Mouse (Mus musculus) forebrain, postnatal 0 days (tissue): ENCODE results near the gene Fat2. TPM values are rescaled to one million over a fixed set of nuclear protein-coding genes. Genes with fewer than 3 reads are reported as not detected.
A peak's percentile ranks its signal among the peaks of the same experiment; 100 is the strongest.

Source experiments
- ATAC-seq: fragments of 200-750 bp; cut with Nextera tagmentation; 2 replicates; pipeline ENCODE4 v1.8.0; 2017; ENCODE audit warnings: mild to moderate bottlenecking, moderate library complexity
- DNase-seq: peaks from one replicate; pipeline ENCODE4 v3.0.0-alpha.2; 2015
- H3K27ac ChIP-seq: fragments of 300-500 bp; sonication (generic); 2 replicates; pipeline ENCODE4 v1.5.1; 2014; ENCODE audit warnings: low read depth, mild to moderate bottlenecking, antibody characterized with exemption, low read length, moderate library complexity, mixed read lengths
- H3K27me3 ChIP-seq: fragments of 300-500 bp; sonication (generic); 2 replicates; pipeline ENCODE4 v1.6.1; 2014; ENCODE audit warnings: mild to moderate bottlenecking, low read length, mixed read lengths; ENCODE audit not compliant: insufficient read depth
- H3K36me3 ChIP-seq: fragments of 300-500 bp; sonication (generic); 2 replicates; pipeline ENCODE4 v1.6.1; 2014; ENCODE audit warnings: mild to moderate bottlenecking, moderate library complexity; ENCODE audit not compliant: insufficient read depth
- H3K4me1 ChIP-seq: fragments of 300-500 bp; sonication (generic); 2 replicates; pipeline ENCODE4 v1.6.1; 2014; ENCODE audit warnings: antibody characterized with exemption; ENCODE audit not compliant: insufficient read depth
- H3K4me2 ChIP-seq: fragments of 300-500 bp; sonication (generic); 2 replicates; pipeline ENCODE4 v1.6.1; 2014; ENCODE audit warnings: low read depth, mild to moderate bottlenecking, moderate library complexity
- H3K4me3 ChIP-seq: fragments of 300-500 bp; sonication (generic); 2 replicates; pipeline ENCODE4 v1.5.1; 2014; ENCODE audit warnings: low read depth, low read length, mixed read lengths
- H3K9ac ChIP-seq: fragments of 300-500 bp; sonication (generic); 2 replicates; pipeline ENCODE4 v1.6.1; 2014; ENCODE audit warnings: mild to moderate bottlenecking
- H3K9me3 ChIP-seq: fragments of 300-500 bp; sonication (generic); 2 replicates; pipeline ENCODE4 v1.6.1; 2016; ENCODE audit warnings: low read length
- CTCF ChIP-seq: sonication (generic); IDR thresholded peaks from 2 replicates; pipeline ENCODE4 v1.5.1; 2016; ENCODE audit warnings: antibody characterized with exemption, control low read depth, low read depth
- WGBS: fragments of 180-500 bp; shearing (Covaris S2); extraction: QIAGEN DNeasy Blood & Tissue Kit; methylation state at CpG from one replicate; pipeline ENCODE4 v1.1.7; 2014; 5-methylcytosine and 5-hydroxymethylcytosine counted together
- polyA plus RNA-seq: library from polyadenylated mRNA; unstranded; fragments of >200 nt; fragmentation: Nextera tagmentation; extraction: Ambion mirVana; gene quantifications from 2 replicates; pipeline ENCODE4 v1.2.1, GENCODE M21; 2015
- total RNA-seq: library from RNA; depleted of rRNA; stranded (reverse); fragments of >200 nt; gene quantifications from 2 replicates; pipeline ENCODE4 v1.2.3, GENCODE M21; 2014

Gene Fat2
- total and polyA plus RNA-seq, 2 experiments from 2014 or later = 0.06 to 0.52 TPM

DNA sequence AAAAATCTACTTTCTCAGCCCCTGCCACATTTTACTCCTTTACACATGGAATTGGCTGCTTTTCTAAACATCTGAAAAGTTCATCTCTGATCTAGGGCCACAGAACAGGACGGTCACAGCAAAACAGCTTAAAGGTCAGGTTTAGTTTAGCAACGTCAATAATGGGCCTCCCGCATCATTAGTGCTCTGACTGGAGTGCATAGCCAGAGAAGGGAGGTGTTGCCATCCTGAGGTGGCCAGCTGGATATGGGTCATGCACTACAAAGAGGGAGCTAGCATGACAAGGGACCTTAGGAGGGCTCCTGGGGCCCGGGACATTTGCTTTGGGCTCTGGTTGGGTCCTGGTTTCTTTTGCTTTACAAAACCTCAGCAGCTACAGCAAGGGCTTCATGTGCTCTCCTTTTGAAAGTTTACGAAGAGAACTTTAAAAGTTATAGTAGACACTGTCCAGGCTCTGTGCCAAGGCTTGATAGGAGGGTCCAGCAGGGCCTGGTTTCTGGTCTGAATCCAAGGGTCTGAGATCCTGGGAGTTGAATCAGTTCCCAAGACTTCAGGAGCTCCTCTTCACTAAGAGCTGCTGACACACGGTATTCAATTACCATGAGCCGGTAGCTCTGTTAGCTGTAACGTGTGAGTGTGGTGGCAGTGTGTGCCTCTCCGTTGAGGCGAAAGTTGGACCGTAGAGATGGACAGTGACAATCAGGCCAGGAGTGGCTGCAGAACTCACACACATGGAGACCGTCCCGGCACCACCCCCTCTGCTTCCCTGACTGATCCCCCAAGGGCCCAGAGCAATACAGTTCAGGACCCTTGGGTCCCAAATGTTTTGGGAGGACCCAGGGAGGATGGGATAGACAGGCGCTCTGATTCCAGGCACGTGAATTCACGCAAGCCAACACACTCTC lies 6.2 kb downstream of the Fat2 start:
- 78% methylated on average over 16 of the region's 16 CpGs for WGBS
- Histone ChIP-seq H3K4me3 (no peak overlapping the region), H3K27ac (no peak overlapping the region), H3K36me3 (no peaks in the 10 kb centered on the region), H3K27me3 (no peaks in the 10 kb centered on the region), H3K9ac (no peak overlapping the region), H3K4me2 (no peak overlapping the region), H3K4me1 (no peaks in the 10 kb centered on the region), H3K9me3 (no peaks in the 10 kb centered on the region)
- no peak for TF ChIP-seq CTCF
- ATAC-seq (no peak), DNase-seq (no peak)

DNA sequence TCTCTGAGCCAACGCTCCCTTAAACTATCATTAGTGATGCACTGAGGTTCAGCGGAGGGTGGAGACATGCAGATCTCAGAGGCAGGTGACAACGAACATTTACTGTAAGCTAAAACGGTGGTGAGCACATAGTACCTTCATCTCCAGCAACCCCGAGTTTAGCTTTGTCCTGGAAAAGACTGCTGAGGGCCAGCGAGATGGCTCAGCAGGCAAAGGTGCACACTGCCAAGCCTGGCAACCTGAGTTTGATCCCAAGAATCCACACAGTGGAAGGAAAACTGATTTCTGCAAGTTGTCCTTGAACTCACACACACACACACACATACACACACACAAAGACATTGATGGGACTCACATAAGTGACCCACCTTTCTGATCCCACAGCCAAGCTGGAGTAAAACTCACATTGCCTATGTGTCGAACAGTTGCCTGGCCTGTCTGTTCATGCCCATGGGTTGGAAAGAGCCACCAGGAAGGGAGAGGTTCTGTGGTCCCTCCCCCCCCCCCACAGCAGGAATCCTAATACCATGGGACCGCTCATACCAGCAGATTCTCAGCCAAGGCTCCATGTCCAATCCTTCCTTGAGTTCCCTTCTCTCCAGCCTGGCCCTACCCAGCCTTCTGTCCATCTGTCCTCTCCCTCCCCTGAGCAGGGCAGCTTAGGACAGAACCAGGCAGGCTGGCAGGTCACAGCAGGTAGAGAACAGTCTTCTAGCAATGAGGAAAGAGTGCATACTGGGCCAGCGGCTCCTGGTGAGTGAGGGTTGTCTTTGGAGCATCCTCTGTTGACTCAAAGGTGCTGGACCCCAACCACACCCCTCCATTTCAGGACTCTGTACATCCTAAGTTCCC lies 8.6 kb downstream of the Fat2 start:
- no peaks in the 10 kb centered on the region for H3K4me1 ChIP-seq
- no peaks in the 10 kb centered on the region for H3K36me3 ChIP-seq
- no peaks in the 10 kb centered on the region for H3K9me3 ChIP-seq
- H3K4me3 ChIP-seq = no peak overlapping the region
- ATAC-seq (no peak), DNase-seq (no peak)
- no peak for TF ChIP-seq CTCF
- no peak overlapping the region for H3K4me2 ChIP-seq
- no peaks in the 10 kb centered on the region for H3K27me3 ChIP-seq
- WGBS = 84% methylated on average over 9 of the region's 9 CpGs
- H3K9ac ChIP-seq = no peak overlapping the region
- no peak overlapping the region for H3K27ac ChIP-seq

DNA sequence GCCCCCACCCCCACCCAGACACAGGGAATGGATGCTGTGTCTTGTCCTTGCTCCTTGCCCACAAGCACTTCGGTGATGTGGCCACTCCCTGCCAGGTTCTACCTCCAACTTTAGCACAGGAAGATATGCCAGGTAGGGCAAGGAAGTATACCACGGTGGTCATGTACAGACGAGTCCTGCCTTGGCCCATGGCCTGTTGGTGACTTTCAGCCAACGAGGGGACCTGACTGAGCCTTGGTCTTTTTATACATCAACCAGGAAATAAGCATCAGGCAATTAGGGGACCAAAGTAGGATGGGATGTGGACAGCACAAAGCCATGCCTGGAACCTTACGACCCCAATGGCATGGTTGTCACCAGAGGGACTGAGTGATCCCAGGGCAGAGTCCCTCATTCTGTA lies 9.3 kb downstream of the Fat2 start:
- Histone ChIP-seq H3K4me1 (no peaks in the 10 kb centered on the region), H3K9ac (no peak overlapping the region), H3K4me2 (no peak overlapping the region), H3K36me3 (no peaks in the 10 kb centered on the region), H3K4me3 (no peak overlapping the region), H3K9me3 (no peaks in the 10 kb centered on the region), H3K27me3 (no peaks in the 10 kb centered on the region), H3K27ac (no peak overlapping the region)
- DNase-seq (no peak), ATAC-seq (no peak)
- 89% methylated on average over 5 of the region's 5 CpGs for WGBS
- no peak for TF ChIP-seq CTCF

DNA sequence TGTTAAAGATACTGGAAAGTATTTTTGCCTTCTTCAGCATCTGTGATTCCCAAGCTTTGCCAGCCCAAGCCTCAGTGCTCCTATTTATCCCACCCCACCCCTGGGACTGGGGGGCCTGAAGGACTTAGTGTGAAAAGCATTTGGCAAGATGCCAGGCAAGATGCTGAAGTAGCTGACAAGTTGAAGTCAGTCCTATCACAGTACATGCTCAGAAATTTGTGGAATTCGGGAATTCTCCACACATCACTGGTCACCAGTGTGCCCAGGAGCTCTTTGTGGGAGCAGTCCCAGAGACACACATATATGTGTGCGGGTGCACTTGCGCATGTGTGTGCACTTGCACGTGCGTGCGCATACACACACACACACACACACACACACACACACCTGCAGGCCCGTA lies 10.2 kb downstream of the Fat2 start:
- no peak overlapping the region for H3K4me3 ChIP-seq
- no peak for TF ChIP-seq CTCF
- no peaks in the 10 kb centered on the region for H3K9me3 ChIP-seq
- ATAC-seq (no peak), DNase-seq (peak; percentile 27)
- H3K36me3 ChIP-seq = no peaks in the 10 kb centered on the region
- no peak overlapping the region for H3K9ac ChIP-seq
- WGBS = 75% methylated on average over 7 of the region's 7 CpGs
- H3K27me3 ChIP-seq = no peaks in the 10 kb centered on the region
- no peak overlapping the region for H3K4me2 ChIP-seq
- H3K4me1 ChIP-seq = no peaks in the 10 kb centered on the region
- H3K27ac ChIP-seq = no peak overlapping the region

DNA sequence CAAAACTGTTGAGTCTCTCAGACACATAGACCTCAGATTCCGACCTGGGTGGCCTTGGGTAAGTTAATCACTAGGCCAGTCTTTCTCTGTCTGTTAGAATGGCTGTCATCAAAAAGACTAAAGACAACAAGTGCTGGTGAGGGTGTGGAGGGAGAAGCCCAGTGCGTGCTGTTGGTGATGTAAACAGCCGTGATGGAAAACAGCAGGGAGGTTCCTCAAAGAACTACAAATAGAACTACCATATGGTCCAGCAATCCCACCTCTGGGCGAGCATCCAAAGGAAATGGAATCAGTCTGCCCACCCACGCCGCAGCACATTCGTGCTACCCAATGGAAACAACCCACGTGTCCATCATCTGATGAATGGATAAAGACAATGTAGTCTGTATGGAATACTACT lies 12.5 kb downstream of the Fat2 start:
- TF ChIP-seq CTCF = no peak
- H3K36me3 ChIP-seq = no peaks in the 10 kb centered on the region
- H3K4me2 ChIP-seq = no peak overlapping the region
- no peak overlapping the region for H3K9ac ChIP-seq
- no peaks in the 10 kb centered on the region for H3K27me3 ChIP-seq
- no peaks in the 10 kb centered on the region for H3K9me3 ChIP-seq
- no peak overlapping the region for H3K4me3 ChIP-seq
- peak; percentile 24 for DNase-seq
- no peak for ATAC-seq
- H3K4me1 ChIP-seq = no peaks in the 10 kb centered on the region
- no peak overlapping the region for H3K27ac ChIP-seq
- 46% methylated on average over 8 of the region's 8 CpGs for WGBS

DNA sequence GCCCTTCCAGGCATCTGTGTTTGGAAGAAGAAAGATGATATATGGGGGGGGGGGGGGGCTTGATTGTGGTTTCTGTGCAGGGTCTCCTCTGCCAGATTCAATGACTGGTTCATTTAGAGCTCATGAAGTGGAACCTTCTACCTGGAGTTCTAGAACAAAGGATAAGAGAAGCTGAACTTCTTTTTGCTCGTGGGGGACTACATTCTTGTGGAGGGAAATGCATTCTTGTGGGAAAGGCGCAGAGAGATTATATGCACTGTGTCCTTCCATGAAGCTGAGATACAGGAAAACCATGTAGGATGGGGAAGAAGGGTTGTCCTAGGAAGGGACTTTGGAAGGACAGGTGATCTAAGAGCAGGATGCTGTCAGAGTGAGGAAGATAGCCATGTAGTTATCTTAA lies 15.4 kb downstream of the Fat2 start:
- Histone ChIP-seq H3K4me3 (no peak overlapping the region), H3K9me3 (no peaks in the 10 kb centered on the region), H3K27ac (no peak overlapping the region), H3K4me1 (no peaks in the 10 kb centered on the region), H3K4me2 (no peak overlapping the region), H3K36me3 (no peaks in the 10 kb centered on the region), H3K27me3 (no peaks in the 10 kb centered on the region), H3K9ac (no peak overlapping the region)
- ATAC-seq (no peak), DNase-seq (no peak)
- 71% methylated on average over 2 of the region's 2 CpGs for WGBS
- no peak for TF ChIP-seq CTCF

DNA sequence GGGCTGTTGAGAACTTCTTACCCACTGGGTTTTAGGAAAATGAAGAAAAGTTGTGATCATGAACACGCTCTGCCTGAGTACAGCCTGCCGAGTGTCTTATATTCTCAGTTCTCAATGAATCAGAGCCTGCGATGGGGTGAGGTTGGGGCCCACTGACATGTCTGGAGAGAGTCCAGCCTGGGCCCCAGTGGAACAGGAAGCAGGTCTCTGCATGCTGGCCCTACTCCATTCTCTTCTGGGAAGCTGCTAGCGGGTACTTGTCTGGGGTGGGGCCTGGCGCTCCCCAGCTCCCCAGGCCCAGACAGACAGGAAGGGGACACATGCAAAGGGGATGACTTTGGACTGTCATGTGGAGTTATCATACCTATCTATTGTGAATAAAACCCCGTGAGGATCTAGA lies 20.4 kb downstream of the Fat2 start:
- no peaks in the 10 kb centered on the region for H3K27me3 ChIP-seq
- 84% methylated on average over 6 of the region's 6 CpGs for WGBS
- no peak for DNase-seq
- H3K4me3 ChIP-seq = no peak overlapping the region
- no peaks in the 10 kb centered on the region for H3K9me3 ChIP-seq
- no peak overlapping the region for H3K4me2 ChIP-seq
- ATAC-seq = no peak
- H3K36me3 ChIP-seq = no peaks in the 10 kb centered on the region
- H3K4me1 ChIP-seq = no peaks in the 10 kb centered on the region
- H3K9ac ChIP-seq = no peak overlapping the region
- no peak overlapping the region for H3K27ac ChIP-seq
- no peak for TF ChIP-seq CTCF
